Mouse (Mus musculus): ENCODE measurements around the gene Angel1. TPM values are rescaled to one million over a fixed set of nuclear protein-coding genes. Genes with fewer than 3 reads are reported as not detected.

The Angel1 gene
- total and polyA plus RNA-seq, 3 experiments: 1.3 to 5.3 TPM; not detected in 1

DNA sequence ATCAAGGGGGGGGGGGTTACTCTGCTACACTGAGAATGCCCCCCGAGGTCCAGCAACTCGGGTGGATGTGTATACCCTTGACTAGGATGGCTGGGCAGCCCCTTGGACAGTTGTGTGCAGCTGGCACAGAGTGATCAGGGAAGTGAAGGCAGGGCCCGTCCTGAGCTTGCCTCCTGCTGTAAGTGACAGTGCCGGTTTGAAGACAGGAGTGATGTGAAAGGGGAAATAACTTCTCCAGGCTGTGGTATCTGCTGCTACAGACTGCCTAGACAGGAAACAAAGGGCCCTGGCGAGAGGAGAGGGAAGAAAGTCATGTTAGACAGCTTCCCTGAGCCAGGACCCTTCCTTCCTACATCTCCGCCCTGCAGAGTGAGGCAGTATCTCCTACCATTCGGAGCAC is 42.6 kb downstream of the Angel1 start:
- Histone ChIP-seq H3K4me1 (ENCODE audit: control insufficient read depth in 1 of 2, insufficient read depth in 2 of 2, low read length in 2 of 2) (0 out of 4 replicates have a peak, but pooled peaks cover 0 to 8% of the 10 kb centered on the region in 2 experiments), H3K4me3 (ENCODE audit: control insufficient read depth in 1 of 2, insufficient read depth in 1 of 2, low read depth in 2 of 2, low read length in 2 of 2) (no peak overlapping the region), H3K79me2 (ENCODE audit: control insufficient read depth, insufficient read depth, low read length, poor library complexity) (no peaks in the 10 kb centered on the region; the same call in 1 of the 2 replicates), H3K9me3 (replicated peaks; ENCODE audit: insufficient read depth, low read length) (no peaks in the 10 kb centered on the region), H3K27me3 (ENCODE audit: control insufficient read depth in 1 of 2, insufficient read depth in 2 of 2, low read length in 2 of 2) (no peaks in the 10 kb centered on the region), H3K27ac (ENCODE audit: control insufficient read depth, low read depth, low read length) (no peak overlapping the region), H3K36me3 (ENCODE audit: control insufficient read depth in 1 of 2, insufficient read depth in 2 of 2, low read length in 2 of 2) (no peaks in the 10 kb centered on the region), H3K9ac (ENCODE audit: control insufficient read depth, low read depth, low read length, poor library complexity, severe bottlenecking) (no peak overlapping the region)
- DNase-seq (ENCODE audit: low read depth, low spot score): peak; percentile 73
- TF ChIP-seq EP300 (IDR thresholded peaks at IDR 0.05; ENCODE audit: low read depth in 1 of 2, low read length in 2 of 2) (peak; percentile 28 to 53; a peak in 3 of 4 replicates), TAL1 (IDR thresholded peaks at IDR 0.05; ENCODE audit: low read length) (peak; percentile 26; the same call in 1 of the 2 replicates), MAX (IDR thresholded peaks at IDR 0.05; ENCODE audit: low read length) (no peak), USF2 (IDR thresholded peaks at IDR 0.05; ENCODE audit: borderline replicate concordance in 1 of 2, insufficient read depth in 1 of 2, low read depth in 1 of 2, low read length in 2 of 2) (no peak), E2F4 (IDR thresholded peaks at IDR 0.05; ENCODE audit: borderline replicate concordance, low read depth, low read length) (no peak), NRF1 (IDR thresholded peaks at IDR 0.05; ENCODE audit: insufficient read depth, low read depth, low read length, poor library complexity, severe bottlenecking) (no peak), CHD1 (IDR thresholded peaks at IDR 0.05; ENCODE audit: low read depth, low read length) (no peak), MAZ (IDR thresholded peaks at IDR 0.05; ENCODE audit: low read depth, low read length) (no peak), POLR2AphosphoS2 (IDR thresholded peaks at IDR 0.05; ENCODE audit: low read length) (no peak), MEF2A (IDR thresholded peaks at IDR 0.05; ENCODE audit: extremely low read depth, insufficient replicate concordance, low read depth, low read length, poor library complexity, severe bottlenecking) (no peak), RAD21 (IDR thresholded peaks at IDR 0.05; ENCODE audit: low read depth, low read length) (no peak), TCF12 (IDR thresholded peaks at IDR 0.05; ENCODE audit: low read depth, low read length) (0 out of 2 replicates have a peak, but pooled peaks have one; percentile 23), USF1 (IDR thresholded peaks at IDR 0.05; ENCODE audit: low read depth, low read length) (no peak)

DNA sequence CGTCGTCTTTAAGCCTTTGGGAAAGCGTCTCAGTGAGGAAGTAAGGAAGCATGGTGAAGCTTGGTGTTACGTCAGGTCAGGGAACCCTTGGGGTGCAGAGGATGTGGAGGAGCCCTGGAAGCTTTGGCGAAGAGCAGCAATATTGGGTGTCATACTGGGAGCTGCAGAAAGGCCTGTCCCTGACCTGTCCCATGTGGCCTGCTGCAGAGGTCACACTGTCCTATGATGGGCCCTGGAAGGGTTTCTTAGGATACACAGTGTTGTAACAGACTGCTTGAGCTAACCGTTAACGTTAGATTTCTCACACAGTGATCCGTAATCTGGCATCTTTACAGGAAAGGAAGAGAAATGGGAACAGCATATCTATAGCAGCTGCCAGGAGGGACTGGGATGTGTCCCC is 44.1 kb downstream of the Angel1 start:
- H3K27ac ChIP-seq (ENCODE audit: control insufficient read depth, low read depth, low read length): no peak overlapping the region
- H3K4me1 ChIP-seq (ENCODE audit: control insufficient read depth in 1 of 2, insufficient read depth in 2 of 2, low read length in 2 of 2): peaks cover 0 to 5% of the 10 kb centered on the region in 2 experiments; a peak in 1 of 4 replicates
- no peaks in the 10 kb centered on the region; the same call in 1 of the 2 replicates for H3K79me2 ChIP-seq (ENCODE audit: control insufficient read depth, insufficient read depth, low read length, poor library complexity)
- H3K27me3 ChIP-seq (ENCODE audit: control insufficient read depth in 1 of 2, insufficient read depth in 2 of 2, low read length in 2 of 2): no peaks in the 10 kb centered on the region
- no peaks in the 10 kb centered on the region for H3K36me3 ChIP-seq (ENCODE audit: control insufficient read depth in 1 of 2, insufficient read depth in 2 of 2, low read length in 2 of 2)
- TF ChIP-seq GATA1 (IDR thresholded peaks at IDR 0.05; ENCODE audit: low read depth, low read length) (no peak), CHD2 (IDR thresholded peaks at IDR 0.05; ENCODE audit: low read length) (no peak), MYC (IDR thresholded peaks at IDR 0.05; ENCODE audit: low read depth, low read length) (no peak), EP300 (IDR thresholded peaks at IDR 0.05; ENCODE audit: low read depth in 1 of 2, low read length in 2 of 2) (no peak), POLR2A (IDR thresholded peaks at IDR 0.05; ENCODE audit: control insufficient read depth in 1 of 2, insufficient read depth in 1 of 2, low read depth in 1 of 2, low read length in 2 of 2, poor library complexity in 1 of 2) (no peak), E2F4 (IDR thresholded peaks at IDR 0.05; ENCODE audit: borderline replicate concordance, low read depth, low read length) (no peak), ZNF384 (IDR thresholded peaks at IDR 0.05; ENCODE audit: low read depth, low read length) (no peak), MAX (IDR thresholded peaks at IDR 0.05; ENCODE audit: low read length) (no peak), KAT2A (conservative IDR thresholded peaks at IDR 0.05; ENCODE audit: low read depth, low read length) (no peak), RCOR1 (IDR thresholded peaks at IDR 0.05; ENCODE audit: low read depth, low read length) (no peak), ETS1 (IDR thresholded peaks at IDR 0.05; ENCODE audit: low read depth, low read length) (no peak), ELF1 (IDR thresholded peaks at IDR 0.05; ENCODE audit: low read depth, low read length) (no peak), SIN3A (IDR thresholded peaks at IDR 0.05; ENCODE audit: low read length) (no peak), MXI1 (IDR thresholded peaks at IDR 0.05; ENCODE audit: low read depth, low read length) (no peak)
- DNase-seq (ENCODE audit: low read depth, low spot score): no peak
- no peaks in the 10 kb centered on the region for H3K9me3 ChIP-seq (replicated peaks; ENCODE audit: insufficient read depth, low read length)
- no peak overlapping the region for H3K4me3 ChIP-seq (ENCODE audit: control insufficient read depth in 1 of 2, insufficient read depth in 1 of 2, low read depth in 2 of 2, low read length in 2 of 2)
- H3K9ac ChIP-seq (ENCODE audit: control insufficient read depth, low read depth, low read length, poor library complexity, severe bottlenecking): no peak overlapping the region

All from MEL (cell line).